Mouse (Mus musculus): ENCODE data around the gene Atg4d. TPM values are rescaled to one million over a fixed set of nuclear protein-coding genes. Genes with fewer than 3 reads are reported as not detected.
A peak's percentile ranks its signal among the peaks of the same experiment; 100 is the strongest.

The Atg4d gene
- polyA plus RNA-seq, 1 experiment = 39.8 TPM

DNA sequence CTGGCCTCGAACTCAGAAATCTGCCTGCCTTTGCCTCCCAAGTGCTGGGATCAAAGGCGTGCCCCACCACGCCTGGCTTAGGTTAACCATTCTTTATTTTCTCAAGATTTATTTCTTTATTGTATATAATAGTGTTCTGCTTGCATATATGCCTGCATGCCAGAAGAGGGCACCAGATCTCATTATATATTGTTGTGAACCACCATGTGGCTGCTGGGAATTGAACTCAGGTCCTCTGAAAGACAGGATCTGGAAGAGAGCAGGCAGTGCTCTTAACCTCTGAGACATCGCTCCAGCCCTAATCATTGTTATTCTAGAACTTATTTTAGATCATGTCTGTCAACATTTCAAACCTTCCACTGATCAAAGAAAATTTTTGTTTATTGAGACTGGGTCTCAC is 54.4 kb downstream of the Atg4d start:
- no peaks in the 10 kb centered on the region for H3K27me3 ChIP-seq (ENCODE audit: control insufficient read depth, insufficient read depth, insufficient read length)

DNA sequence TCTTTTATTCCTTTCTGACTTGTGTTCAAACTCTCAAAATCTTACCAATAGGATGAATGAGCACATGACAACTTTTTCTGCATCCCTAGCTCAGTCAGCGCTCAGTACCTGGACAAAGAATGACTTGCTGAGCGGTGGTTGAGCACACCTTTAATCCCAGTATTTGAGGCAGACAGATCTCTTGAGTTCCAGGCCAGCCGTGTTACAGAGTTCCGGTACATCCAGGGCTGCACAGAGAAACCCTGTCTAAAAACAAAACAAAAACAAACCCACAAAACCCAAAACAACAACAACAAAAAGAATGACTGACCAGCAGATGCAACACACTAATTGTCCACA is 55.2 kb downstream of the Atg4d start:
- H3K27me3 ChIP-seq (ENCODE audit: control insufficient read depth, insufficient read depth, insufficient read length) = no peaks in the 10 kb centered on the region

More for the DNA sequence above, 54.4 kb downstream of the Atg4d start:
- Histone ChIP-seq H3K4me3 (no peak overlapping the region), H3K36me3 (ENCODE audit: control insufficient read depth, insufficient read depth) (no peaks in the 10 kb centered on the region), H3K79me2 (ENCODE audit: control insufficient read depth, insufficient read depth) (peaks cover 39% of the 10 kb centered on the region), H3ac (ENCODE audit: control insufficient read depth, insufficient read length) (no peak overlapping the region), H3K4me2 (ENCODE audit: low read depth) (no peak overlapping the region)
- TF ChIP-seq POLR2AphosphoS2 (IDR thresholded peaks at IDR 0.05; ENCODE audit: insufficient read length, low read depth) = no peak
- TF ChIP-seq TCF3 (IDR thresholded peaks at IDR 0.05; ENCODE audit: insufficient read length, low read depth) = no peak
- no peak for TF ChIP-seq CEBPB (IDR thresholded peaks at IDR 0.05; ENCODE audit: insufficient read depth, poor library complexity, severe bottlenecking)
- no peak for TF ChIP-seq SRF (IDR thresholded peaks at IDR 0.05; ENCODE audit: control insufficient read depth, insufficient read length, low read depth)
- TF ChIP-seq USF1 (IDR thresholded peaks at IDR 0.05; ENCODE audit: low read depth) = no peak
- no peak for TF ChIP-seq MYOG (IDR thresholded peaks at IDR 0.05; ENCODE audit: control insufficient read depth in 1 of 3, insufficient read depth in 1 of 3, insufficient read length in 2 of 3, low read depth in 2 of 3)
- TF ChIP-seq REST (IDR thresholded peaks at IDR 0.05; ENCODE audit: insufficient read depth, insufficient read length) = no peak
- TF ChIP-seq POLR2A (IDR thresholded peaks at IDR 0.05; ENCODE audit: insufficient read length, low read depth) = no peak
- no peak for TF ChIP-seq MAX (IDR thresholded peaks at IDR 0.05; ENCODE audit: low read depth)
- no peak for TF ChIP-seq MYOD1 (IDR thresholded peaks at IDR 0.05; ENCODE audit: control insufficient read depth in 1 of 3, insufficient read length in 2 of 3, low read depth in 2 of 3)

DNA sequence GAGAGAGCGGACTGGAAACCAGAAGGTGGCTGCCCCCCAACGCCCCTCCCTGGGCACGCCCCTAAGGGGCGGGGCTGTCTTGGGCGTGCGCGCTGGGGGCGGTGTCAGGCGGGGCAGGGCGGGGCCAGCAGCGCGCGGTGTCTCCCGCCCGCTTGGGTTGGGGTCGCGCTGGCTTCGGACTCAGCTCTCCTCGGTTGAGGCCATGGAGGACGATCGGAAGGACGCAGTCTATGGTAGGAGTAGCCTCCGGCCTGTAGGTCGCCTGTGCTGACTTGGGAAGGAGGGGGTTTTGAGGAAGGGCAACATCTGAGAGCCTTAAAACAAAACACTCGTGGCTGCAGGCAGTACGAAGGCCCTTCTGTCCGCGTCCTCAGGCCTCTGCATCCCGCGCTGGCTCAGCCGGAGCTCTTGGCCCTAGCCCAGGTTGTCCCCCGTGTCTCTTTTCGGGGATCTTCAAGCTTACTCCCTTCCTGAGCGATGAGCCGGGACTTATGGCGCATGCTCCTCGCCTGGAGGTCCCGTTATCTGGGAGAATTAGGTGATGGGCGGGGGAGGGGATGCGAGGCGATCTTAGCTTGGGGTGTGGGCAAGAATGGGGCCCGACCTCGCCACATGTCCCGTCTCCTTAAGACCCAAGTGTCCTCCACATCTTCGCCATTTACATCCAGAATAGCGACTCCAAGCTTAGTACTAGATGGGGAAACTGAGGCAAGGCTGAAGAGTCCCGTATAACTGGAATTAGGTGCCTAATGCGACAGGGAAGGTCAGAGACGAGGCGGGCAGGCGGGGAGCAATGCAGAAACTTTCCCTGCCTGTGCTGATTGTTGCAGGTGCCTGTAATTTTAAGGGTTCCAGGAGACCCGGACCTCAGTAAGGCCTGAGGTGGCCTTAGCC is 55.8 kb downstream of the Atg4d start, which contains the start of gene Slc44a2:
TSS of gene Slc44a2 (plus strand) at position 80 of the 894 bp plus-strand sequence.
- Histone ChIP-seq H3K4me2 (ENCODE audit: low read depth) (peak within 1 kb of the TSS; percentile 88), H3K27me3 (ENCODE audit: control insufficient read depth, insufficient read depth, insufficient read length) (no peaks in the 10 kb centered on the region), H3ac (ENCODE audit: control insufficient read depth, insufficient read length) (peak within 1 kb of the TSS; percentile 56), H3K36me3 (ENCODE audit: control insufficient read depth, insufficient read depth) (no peaks in the 10 kb centered on the region), H3K79me2 (ENCODE audit: control insufficient read depth, insufficient read depth) (peaks cover 47% of the 10 kb centered on the region), H3K4me3 (peak within 1 kb of the TSS; percentile 91)
- peak; percentile 80 for TF ChIP-seq POLR2A (IDR thresholded peaks at IDR 0.05; ENCODE audit: insufficient read length, low read depth)
- TF ChIP-seq TCF12 (IDR thresholded peaks at IDR 0.05; ENCODE audit: insufficient read depth, poor library complexity, severe bottlenecking) = no peak
- TF ChIP-seq POLR2AphosphoS2 (IDR thresholded peaks at IDR 0.05; ENCODE audit: insufficient read length, low read depth) = peak; percentile 74
- TF ChIP-seq TCF3 (IDR thresholded peaks at IDR 0.05; ENCODE audit: insufficient read length, low read depth) = no peak
- peak in 1 of 3 experiments; percentile 27 for TF ChIP-seq MYOD1 (IDR thresholded peaks at IDR 0.05; ENCODE audit: control insufficient read depth in 1 of 3, insufficient read length in 2 of 3, low read depth in 2 of 3)
- TF ChIP-seq SRF (IDR thresholded peaks at IDR 0.05; ENCODE audit: control insufficient read depth, insufficient read length, low read depth) = peak; percentile 64
- TF ChIP-seq CEBPB (IDR thresholded peaks at IDR 0.05; ENCODE audit: insufficient read depth, poor library complexity, severe bottlenecking) = no peak
- no peak for TF ChIP-seq E2F4 (IDR thresholded peaks at IDR 0.05; ENCODE audit: insufficient read depth)

More for the DNA sequence above, 55.2 kb downstream of the Atg4d start:
- Histone ChIP-seq H3K4me3 (peak overlapping the region; percentile 91), H3K4me2 (ENCODE audit: low read depth) (peak overlapping the region; percentile 71), H3ac (ENCODE audit: control insufficient read depth, insufficient read length) (peak overlapping the region; percentile 56), H3K79me2 (ENCODE audit: control insufficient read depth, insufficient read depth) (peaks cover 42% of the 10 kb centered on the region), H3K36me3 (ENCODE audit: control insufficient read depth, insufficient read depth) (no peaks in the 10 kb centered on the region)
- TF ChIP-seq MAX (IDR thresholded peaks at IDR 0.05; ENCODE audit: low read depth) = no peak

DNA sequence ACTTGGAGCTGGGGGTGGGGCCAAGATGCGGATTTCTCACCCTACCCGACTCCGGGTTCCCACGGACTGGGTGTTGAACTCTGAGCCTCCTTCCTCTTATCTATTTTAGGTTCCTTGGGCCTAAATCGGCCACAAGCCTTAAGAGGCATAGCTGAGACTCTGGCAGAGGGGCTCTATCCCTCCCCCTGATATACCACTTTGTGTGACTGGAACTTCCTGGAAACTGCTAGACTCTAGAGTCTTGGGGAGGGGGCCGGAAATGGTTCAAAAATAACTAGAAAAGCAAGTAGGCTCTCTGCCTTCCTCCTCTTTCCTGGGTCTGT is 56.4 kb downstream of the Atg4d start:
- Histone ChIP-seq H3K27me3 (ENCODE audit: control insufficient read depth, insufficient read depth, insufficient read length) (no peaks in the 10 kb centered on the region), H3K36me3 (ENCODE audit: control insufficient read depth, insufficient read depth) (no peaks in the 10 kb centered on the region), H3K79me2 (ENCODE audit: control insufficient read depth, insufficient read depth) (peaks cover 48% of the 10 kb centered on the region), H3K4me2 (ENCODE audit: low read depth) (peak overlapping the region; percentile 88), H3K4me3 (peak overlapping the region; percentile 91), H3ac (ENCODE audit: control insufficient read depth, insufficient read length) (peak overlapping the region; percentile 56)
- TF ChIP-seq POLR2A (IDR thresholded peaks at IDR 0.05; ENCODE audit: insufficient read length, low read depth) (no peak), CEBPB (IDR thresholded peaks at IDR 0.05; ENCODE audit: insufficient read depth, poor library complexity, severe bottlenecking) (no peak), REST (IDR thresholded peaks at IDR 0.05; ENCODE audit: insufficient read depth, insufficient read length) (no peak), POLR2AphosphoS2 (IDR thresholded peaks at IDR 0.05; ENCODE audit: insufficient read length, low read depth) (no peak), USF1 (IDR thresholded peaks at IDR 0.05; ENCODE audit: low read depth) (no peak), MAX (IDR thresholded peaks at IDR 0.05; ENCODE audit: low read depth) (no peak), MYOD1 (IDR thresholded peaks at IDR 0.05; ENCODE audit: control insufficient read depth in 1 of 3, insufficient read length in 2 of 3, low read depth in 2 of 3) (no peak), SRF (IDR thresholded peaks at IDR 0.05; ENCODE audit: control insufficient read depth, insufficient read length, low read depth) (no peak), E2F4 (IDR thresholded peaks at IDR 0.05; ENCODE audit: insufficient read depth) (no peak), TCF3 (IDR thresholded peaks at IDR 0.05; ENCODE audit: insufficient read length, low read depth) (no peak), MYOG (IDR thresholded peaks at IDR 0.05; ENCODE audit: control insufficient read depth in 1 of 3, insufficient read depth in 1 of 3, insufficient read length in 2 of 3, low read depth in 2 of 3) (no peak), TCF12 (IDR thresholded peaks at IDR 0.05; ENCODE audit: insufficient read depth, poor library complexity, severe bottlenecking) (no peak)

All from myocyte (in vitro differentiated cells).